Mouse (Mus musculus): Measurements from ENCODE around the gene Htt. TPM values are rescaled to one million over a fixed set of nuclear protein-coding genes. Genes with fewer than 3 reads are reported as not detected.

Htt gene
- polyA plus RNA-seq, 1 experiment: 1.7 TPM

DNA sequence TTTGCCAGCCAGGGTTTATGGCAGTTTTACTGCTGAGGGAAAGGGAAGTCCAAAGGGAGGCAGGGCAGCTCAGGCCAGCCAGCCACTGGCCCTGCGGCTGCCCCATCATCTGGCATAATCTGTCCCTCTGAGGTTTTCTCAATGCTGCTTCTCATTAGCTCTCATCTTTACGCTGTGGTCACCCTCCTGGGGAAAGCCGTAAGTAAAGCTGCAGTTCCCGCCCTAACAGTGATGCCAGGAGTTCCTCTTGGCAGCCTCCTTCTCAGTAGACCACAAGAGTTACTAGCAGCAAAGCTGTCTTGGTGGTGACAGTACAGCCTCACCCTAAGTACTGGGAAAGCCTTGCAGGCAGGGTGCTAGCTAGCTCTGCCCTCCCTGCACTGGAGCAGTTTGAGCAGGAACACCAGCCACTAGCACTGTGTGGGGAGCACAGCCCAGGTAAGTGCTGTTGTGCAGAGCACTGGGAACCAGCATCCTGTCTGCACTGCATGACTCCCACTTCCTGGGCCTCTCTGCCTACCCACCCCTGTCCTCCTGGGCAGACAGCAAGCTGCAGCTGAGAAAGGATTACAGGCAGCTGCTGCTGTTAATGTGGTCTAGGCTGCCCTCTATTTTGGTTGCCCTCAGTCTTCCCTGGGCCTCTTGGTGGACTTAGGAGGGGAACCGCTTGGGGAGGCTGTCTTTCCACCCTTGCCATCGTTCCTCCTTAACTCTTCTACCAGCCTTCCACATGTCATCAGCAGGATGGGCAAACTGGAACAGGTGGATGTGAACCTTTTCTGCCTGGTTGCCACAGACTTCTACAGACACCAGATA is 146.6 kb downstream of the Htt start, which contains the start of gene Msantd1:
Gene Msantd1 (plus strand): TSS at position 103 of the 816 bp plus-strand sequence.
- H3K4me3 ChIP-seq (replicated peaks): peak within 1 kb of the TSS; percentile 89
- H3K27me3 ChIP-seq (replicated peaks): no peaks in the 10 kb centered on the region
- H3K36me3 ChIP-seq (replicated peaks; ENCODE audit: low read length): peaks cover 91% of the 10 kb centered on the region
- TF ChIP-seq GATA1 (IDR thresholded peaks at IDR 0.05; ENCODE audit: borderline replicate concordance, low read length) (no peak), FLI1 (IDR thresholded peaks at IDR 0.05; ENCODE audit: low read length) (0 out of 2 replicates have a peak, but pooled peaks have one; percentile 11)
- no peaks in the 10 kb centered on the region for H3K9me3 ChIP-seq
- H3K4me1 ChIP-seq: peaks cover 91% of the 10 kb centered on the region

DNA sequence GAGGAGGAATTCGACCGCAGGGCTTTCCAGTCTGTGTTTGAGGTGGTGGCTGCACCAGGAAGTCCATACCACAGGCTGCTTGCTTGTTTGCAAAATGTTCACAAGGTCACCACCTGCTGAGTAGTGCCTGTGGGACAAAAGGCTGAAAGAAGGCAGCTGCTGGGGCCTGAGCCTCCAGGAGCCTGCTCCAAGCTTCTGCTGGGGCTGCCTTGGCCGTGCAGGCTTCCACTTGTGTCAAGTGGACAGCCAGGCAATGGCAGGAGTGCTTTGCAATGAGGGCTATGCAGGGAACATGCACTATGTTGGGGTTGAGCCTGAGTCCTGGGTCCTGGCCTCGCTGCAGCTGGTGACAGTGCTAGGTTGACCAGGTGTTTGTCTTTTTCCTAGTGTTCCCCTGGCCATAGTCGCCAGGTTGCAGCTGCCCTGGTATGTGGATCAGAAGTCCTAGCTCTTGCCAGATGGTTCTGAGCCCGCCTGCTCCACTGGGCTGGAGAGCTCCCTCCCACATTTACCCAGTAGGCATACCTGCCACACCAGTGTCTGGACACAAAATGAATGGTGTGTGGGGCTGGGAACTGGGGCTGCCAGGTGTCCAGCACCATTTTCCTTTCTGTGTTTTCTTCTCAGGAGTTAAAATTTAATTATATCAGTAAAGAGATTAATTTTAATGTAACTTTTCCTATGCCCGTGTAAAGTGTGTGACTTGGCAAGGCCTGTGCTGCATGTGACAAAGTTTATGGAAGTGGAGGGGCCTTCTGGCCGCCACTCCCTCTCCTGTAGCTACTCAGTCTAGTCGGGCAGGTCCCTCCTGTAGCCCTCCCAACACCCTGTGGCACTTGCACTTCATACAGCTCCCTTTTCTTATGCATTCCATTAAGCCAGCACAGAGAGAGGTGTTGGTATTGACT is 147.4 kb downstream of the Htt start:
- H3K9me3 ChIP-seq: no peaks in the 10 kb centered on the region
- H3K4me1 ChIP-seq: peaks cover 96% of the 10 kb centered on the region
- no peak for TF ChIP-seq FLI1 (IDR thresholded peaks at IDR 0.05; ENCODE audit: low read length)
- no peak for TF ChIP-seq GATA1 (IDR thresholded peaks at IDR 0.05; ENCODE audit: borderline replicate concordance, low read length)
- peaks cover 93% of the 10 kb centered on the region for H3K36me3 ChIP-seq (replicated peaks; ENCODE audit: low read length)
- H3K4me3 ChIP-seq (replicated peaks): peak overlapping the region; percentile 89
- no peaks in the 10 kb centered on the region for H3K27me3 ChIP-seq (replicated peaks)

DNA sequence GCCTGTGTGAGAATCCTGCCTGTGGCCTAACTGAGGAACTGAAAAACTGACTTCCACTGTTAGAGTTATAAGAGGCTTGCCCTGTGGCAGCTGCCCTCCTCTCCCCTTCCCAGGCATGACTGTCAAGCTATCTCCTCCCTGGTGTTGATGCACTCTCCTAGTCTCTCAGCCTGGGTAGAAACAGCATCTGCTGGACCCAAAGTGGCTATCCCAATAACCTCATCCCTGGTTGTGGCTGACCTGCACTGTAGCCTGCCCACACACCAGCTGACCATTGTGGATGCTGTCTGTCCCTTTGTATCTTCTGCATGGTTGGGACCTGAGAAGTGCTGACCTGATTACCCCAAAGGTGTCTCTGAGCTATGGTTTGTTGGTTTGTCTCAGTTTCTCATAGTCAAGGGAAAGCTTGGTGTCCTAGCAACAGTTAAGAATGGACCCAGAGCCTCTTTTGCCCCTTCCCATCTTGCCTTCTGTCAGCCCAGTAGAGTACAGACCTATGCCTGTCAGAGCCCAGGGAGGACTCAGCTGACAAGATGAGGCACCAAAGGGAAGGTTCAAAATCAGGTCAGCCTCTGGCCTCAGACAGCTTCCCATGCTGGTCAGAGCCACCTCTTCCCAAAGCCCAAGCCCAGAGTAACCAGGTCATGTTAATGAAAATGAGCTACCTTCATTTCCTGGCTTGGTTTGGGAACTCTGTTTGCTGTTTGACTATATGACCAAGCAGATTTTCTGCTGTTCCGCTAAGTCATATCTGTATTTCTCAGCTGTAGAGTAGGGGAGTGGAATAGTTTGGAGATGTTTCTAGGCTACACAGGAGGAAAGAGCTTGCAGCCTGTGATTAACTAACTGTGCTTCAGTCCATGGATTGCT is 148.3 kb downstream of the Htt start:
- Histone ChIP-seq H3K36me3 (replicated peaks; ENCODE audit: low read length) (peaks cover 93% of the 10 kb centered on the region), H3K27me3 (replicated peaks) (no peaks in the 10 kb centered on the region), H3K9me3 (no peaks in the 10 kb centered on the region), H3K4me3 (replicated peaks) (peak overlapping the region; percentile 84), H3K4me1 (peaks cover 100% of the 10 kb centered on the region)
- TF ChIP-seq FLI1 (IDR thresholded peaks at IDR 0.05; ENCODE audit: low read length) (no peak), GATA1 (IDR thresholded peaks at IDR 0.05; ENCODE audit: borderline replicate concordance, low read length) (no peak)

DNA sequence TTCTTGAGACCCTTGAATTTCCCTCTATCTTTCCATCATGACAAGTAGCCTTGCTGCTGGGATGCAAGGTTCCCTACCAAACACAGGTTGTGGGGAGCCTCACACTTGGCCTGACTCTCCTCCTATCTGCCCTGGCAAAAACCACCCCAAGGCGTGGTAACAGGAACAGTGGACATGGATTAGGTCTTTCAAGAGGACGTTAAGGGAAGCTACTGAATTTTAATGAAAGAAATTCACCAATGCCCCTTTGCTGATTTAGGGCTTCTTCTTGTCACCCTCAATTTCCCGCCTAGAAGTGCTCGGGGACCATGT is 148.9 kb downstream of the Htt start:
- no peaks in the 10 kb centered on the region for H3K27me3 ChIP-seq (replicated peaks)
- peak overlapping the region; percentile 13 for H3K4me3 ChIP-seq (replicated peaks)
- no peaks in the 10 kb centered on the region for H3K9me3 ChIP-seq
- peaks cover 93% of the 10 kb centered on the region for H3K36me3 ChIP-seq (replicated peaks; ENCODE audit: low read length)
- H3K4me1 ChIP-seq: peaks cover 100% of the 10 kb centered on the region
- TF ChIP-seq FLI1 (IDR thresholded peaks at IDR 0.05; ENCODE audit: low read length) (no peak), GATA1 (IDR thresholded peaks at IDR 0.05; ENCODE audit: borderline replicate concordance, low read length) (no peak)

DNA sequence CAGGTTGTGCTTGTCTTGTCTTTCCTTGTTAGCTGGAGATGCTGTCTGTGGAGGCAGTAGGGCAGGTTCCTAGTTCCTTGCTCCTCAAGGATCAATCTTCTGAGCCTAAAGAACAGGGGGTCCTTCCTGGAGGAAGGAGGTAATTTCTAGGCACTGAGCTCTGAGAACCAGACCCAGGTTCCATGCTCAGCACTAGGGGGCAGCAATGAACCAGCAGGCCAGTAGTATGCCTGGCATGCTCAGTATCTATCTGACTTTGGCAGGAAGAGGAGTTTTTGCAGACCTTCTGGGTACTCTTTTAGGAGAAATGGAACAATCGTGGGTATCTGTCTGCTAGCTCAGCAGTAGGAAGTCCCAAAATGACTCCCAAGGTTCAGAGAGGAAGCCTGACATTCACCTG is 154.3 kb downstream of the Htt start:
- no peak for TF ChIP-seq FLI1 (IDR thresholded peaks at IDR 0.05; ENCODE audit: low read length)
- TF ChIP-seq GATA1 (IDR thresholded peaks at IDR 0.05; ENCODE audit: borderline replicate concordance, low read length): no peak
- peaks cover 93% of the 10 kb centered on the region for H3K36me3 ChIP-seq (replicated peaks; ENCODE audit: low read length)
- H3K27me3 ChIP-seq (replicated peaks): no peaks in the 10 kb centered on the region
- H3K4me1 ChIP-seq: peaks cover 100% of the 10 kb centered on the region
- H3K9me3 ChIP-seq: no peaks in the 10 kb centered on the region
- no peak overlapping the region for H3K4me3 ChIP-seq (replicated peaks)

DNA sequence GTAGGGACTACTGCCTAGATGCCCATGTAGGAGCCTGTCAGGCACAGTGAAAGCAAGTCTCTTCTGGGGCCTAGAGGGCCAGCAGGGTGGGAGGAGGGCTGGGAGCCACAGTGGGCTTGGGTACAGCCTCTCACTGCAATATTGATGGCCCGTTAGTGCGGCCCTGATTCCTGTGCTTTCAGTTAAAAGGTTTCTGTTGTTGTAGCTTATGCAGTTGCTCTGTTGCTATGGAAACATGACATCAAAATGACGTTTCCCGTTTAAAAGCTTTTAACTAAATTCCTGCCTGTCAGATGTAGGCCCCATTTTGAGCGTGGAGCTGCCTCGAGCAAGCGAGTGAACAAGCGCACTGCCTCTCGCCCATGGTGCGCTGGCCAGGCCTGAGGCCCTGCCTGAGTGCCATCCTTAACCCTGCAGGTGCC is 155.7 kb downstream of the Htt start:
- TF ChIP-seq GATA1 (IDR thresholded peaks at IDR 0.05; ENCODE audit: borderline replicate concordance, low read length) (no peak), FLI1 (IDR thresholded peaks at IDR 0.05; ENCODE audit: low read length) (no peak)
- Histone ChIP-seq H3K4me1 (peaks cover 100% of the 10 kb centered on the region), H3K36me3 (replicated peaks; ENCODE audit: low read length) (peaks cover 94% of the 10 kb centered on the region), H3K4me3 (replicated peaks) (no peak overlapping the region), H3K27me3 (replicated peaks) (no peaks in the 10 kb centered on the region), H3K9me3 (no peaks in the 10 kb centered on the region)

DNA sequence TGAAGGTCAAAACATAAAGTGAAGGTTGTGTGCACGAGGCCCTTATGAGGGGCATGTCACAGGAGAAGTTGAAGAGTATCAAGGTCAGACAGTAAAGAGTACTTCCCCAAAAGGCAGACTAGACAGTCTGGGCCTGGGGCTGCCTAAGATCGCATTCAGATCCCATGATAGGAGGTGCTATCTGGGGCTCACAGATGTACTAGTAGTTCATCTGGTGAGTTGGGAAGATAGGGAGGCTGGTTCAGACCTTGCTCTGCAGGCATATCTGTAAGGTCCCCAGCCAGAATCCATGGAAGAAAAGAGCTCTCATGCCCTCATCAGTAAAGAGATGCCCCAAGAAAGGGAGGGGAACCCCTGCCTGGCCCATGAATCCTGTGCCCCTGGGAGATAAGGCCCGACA is 157.2 kb downstream of the Htt start:
- Histone ChIP-seq H3K4me1 (peaks cover 100% of the 10 kb centered on the region), H3K27me3 (replicated peaks) (no peaks in the 10 kb centered on the region), H3K36me3 (replicated peaks; ENCODE audit: low read length) (peaks cover 94% of the 10 kb centered on the region), H3K9me3 (no peaks in the 10 kb centered on the region), H3K4me3 (replicated peaks) (no peak overlapping the region)
- no peak for TF ChIP-seq FLI1 (IDR thresholded peaks at IDR 0.05; ENCODE audit: low read length)
- no peak for TF ChIP-seq GATA1 (IDR thresholded peaks at IDR 0.05; ENCODE audit: borderline replicate concordance, low read length)

DNA sequence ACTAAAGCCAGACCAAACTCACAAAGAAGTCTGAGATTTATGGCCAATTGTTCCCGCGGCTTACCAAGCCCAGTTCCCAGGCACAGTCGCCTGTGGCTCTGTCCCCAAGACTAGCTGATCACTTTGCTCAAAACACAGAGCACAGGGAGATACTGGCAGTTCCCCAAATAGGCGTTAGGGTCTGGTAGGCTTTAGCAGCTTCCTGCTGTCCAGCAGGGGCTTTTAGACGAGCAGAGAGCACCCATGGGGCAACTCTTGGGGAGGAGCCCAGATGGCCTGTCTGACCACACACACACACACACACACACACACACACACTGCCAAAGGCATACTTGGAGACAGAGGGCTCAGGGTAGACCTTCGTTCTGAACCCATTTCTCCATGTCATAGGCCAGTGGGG is 161.0 kb downstream of the Htt start:
- Histone ChIP-seq H3K9me3 (no peaks in the 10 kb centered on the region), H3K27me3 (replicated peaks) (no peaks in the 10 kb centered on the region), H3K4me3 (replicated peaks) (peak overlapping the region; percentile 55), H3K4me1 (peaks cover 97% of the 10 kb centered on the region), H3K36me3 (replicated peaks; ENCODE audit: low read length) (peaks cover 99% of the 10 kb centered on the region)
- TF ChIP-seq GATA1 (IDR thresholded peaks at IDR 0.05; ENCODE audit: borderline replicate concordance, low read length) (no peak), FLI1 (IDR thresholded peaks at IDR 0.05; ENCODE audit: low read length) (no peak)

DNA sequence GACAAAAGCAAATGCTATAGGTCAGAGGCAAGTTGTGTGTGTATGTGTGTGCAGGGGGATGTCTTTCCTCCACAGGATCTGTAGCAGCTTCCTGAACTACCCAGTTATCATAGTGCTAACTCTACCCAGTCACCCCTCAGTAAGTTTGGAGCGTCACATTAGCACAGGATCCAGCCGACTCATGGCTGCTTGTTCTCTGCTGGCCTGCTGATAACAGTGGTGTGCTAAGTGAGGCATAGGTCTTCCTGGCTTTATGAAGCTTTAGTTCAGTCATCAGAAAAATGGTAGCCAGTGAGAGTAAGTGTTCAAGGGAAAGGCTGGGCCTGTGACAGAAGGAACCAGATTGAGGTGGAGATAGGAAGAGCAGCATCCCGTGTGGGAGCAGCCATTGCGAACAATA is 162.4 kb downstream of the Htt start:
- peak overlapping the region; percentile 29 for H3K4me3 ChIP-seq (replicated peaks)

More for the DNA sequence above, 162.4 kb downstream of the Htt start:
- TF ChIP-seq FLI1 (IDR thresholded peaks at IDR 0.05; ENCODE audit: low read length) (no peak), GATA1 (IDR thresholded peaks at IDR 0.05; ENCODE audit: borderline replicate concordance, low read length) (peak; percentile 94)
- Histone ChIP-seq H3K4me1 (peaks cover 90% of the 10 kb centered on the region), H3K36me3 (replicated peaks; ENCODE audit: low read length) (peaks cover 88% of the 10 kb centered on the region), H3K27me3 (replicated peaks) (no peaks in the 10 kb centered on the region), H3K9me3 (no peaks in the 10 kb centered on the region)

Measured in megakaryocyte, embryonic 14.5 days (primary cell).